Mouse (Mus musculus): Measurements from ENCODE around the gene Ipo7. TPM values are rescaled to one million over a fixed set of nuclear protein-coding genes. Genes with fewer than 3 reads are reported as not detected.
"Not testable (repeated sequence)": the region's sequence is repeated elsewhere in the genome, so short reads cannot be mapped to it uniquely, and the experiment has no call there.

The Ipo7 gene
- polyA plus RNA-seq, 1 experiment: 54.3 TPM

DNA sequence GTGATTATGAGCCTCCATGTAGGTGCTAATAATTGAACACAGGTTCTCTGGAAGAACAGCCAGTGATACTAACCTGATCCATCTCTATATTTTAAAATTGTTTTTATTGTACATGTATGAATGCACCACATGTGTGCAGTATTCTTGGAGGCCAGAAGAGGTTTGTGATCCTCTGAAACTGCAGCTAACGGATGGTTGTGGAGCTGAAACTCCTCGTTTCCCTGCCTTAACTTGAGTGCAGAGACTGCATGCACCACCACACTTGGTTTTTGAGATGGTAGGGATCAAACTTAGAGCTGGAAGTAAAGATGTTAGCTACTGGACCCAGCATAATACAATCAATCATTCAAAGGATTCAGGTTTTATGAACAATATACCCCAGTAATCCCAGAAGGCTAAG, 8.5 kb downstream of the Ipo7 start:
- no peak for DNase-seq (ENCODE audit: low read depth)
- TF ChIP-seq CTCF (IDR thresholded peaks at IDR 0.05; ENCODE audit: borderline replicate concordance, extremely low read depth, insufficient read depth, insufficient read length): no peak
- TF ChIP-seq POLR2A (IDR thresholded peaks at IDR 0.05; ENCODE audit: borderline replicate concordance, extremely low read depth, insufficient read depth, insufficient read length, poor library complexity, severe bottlenecking): no peak

DNA sequence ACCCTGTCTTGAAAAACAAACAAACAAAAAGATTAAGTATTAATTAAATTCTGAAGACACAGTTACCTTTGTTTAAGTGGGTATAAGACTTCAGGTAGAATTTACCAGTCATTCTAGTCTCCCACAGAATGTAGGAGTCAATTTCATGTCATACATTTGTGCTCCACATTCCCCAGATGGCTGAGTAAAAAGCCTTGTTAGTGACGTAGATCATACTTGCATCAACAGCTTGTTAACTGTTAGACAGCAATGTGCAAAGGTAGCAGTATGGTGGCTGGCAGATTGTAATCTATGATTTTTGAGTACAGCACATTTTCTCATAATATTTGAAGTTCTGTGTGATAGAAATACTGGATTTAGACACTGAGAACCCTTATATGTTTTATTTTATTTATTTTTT, 10.8 kb downstream of the Ipo7 start:
- TF ChIP-seq POLR2A (IDR thresholded peaks at IDR 0.05; ENCODE audit: borderline replicate concordance, extremely low read depth, insufficient read depth, insufficient read length, poor library complexity, severe bottlenecking) (no peak), CTCF (IDR thresholded peaks at IDR 0.05; ENCODE audit: borderline replicate concordance, extremely low read depth, insufficient read depth, insufficient read length) (no peak)
- DNase-seq (ENCODE audit: low read depth): peak; percentile 50

DNA sequence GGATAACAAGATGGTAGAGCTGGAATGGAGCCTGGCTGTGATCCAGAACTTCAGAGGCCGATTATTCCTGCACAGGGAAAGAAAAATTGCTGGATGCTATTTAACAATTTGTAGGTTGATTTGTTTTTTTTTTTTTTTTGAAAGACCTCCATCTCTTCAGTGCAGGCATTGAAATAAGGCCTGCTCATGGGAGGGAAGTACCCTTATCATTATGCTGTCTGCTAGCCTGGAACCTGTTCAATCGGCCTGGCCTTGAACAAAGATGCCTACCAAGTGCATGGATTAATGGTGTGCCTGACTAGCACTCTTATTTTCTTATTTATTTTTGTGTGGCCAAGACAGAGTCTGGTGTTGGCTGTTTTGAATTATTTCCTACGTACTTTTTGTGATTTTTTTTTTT, 12.3 kb downstream of the Ipo7 start:
- TF ChIP-seq CTCF (IDR thresholded peaks at IDR 0.05; ENCODE audit: borderline replicate concordance, extremely low read depth, insufficient read depth, insufficient read length): no peak
- no peak for TF ChIP-seq POLR2A (IDR thresholded peaks at IDR 0.05; ENCODE audit: borderline replicate concordance, extremely low read depth, insufficient read depth, insufficient read length, poor library complexity, severe bottlenecking)
- peak; percentile 3 for DNase-seq (ENCODE audit: low read depth)

DNA sequence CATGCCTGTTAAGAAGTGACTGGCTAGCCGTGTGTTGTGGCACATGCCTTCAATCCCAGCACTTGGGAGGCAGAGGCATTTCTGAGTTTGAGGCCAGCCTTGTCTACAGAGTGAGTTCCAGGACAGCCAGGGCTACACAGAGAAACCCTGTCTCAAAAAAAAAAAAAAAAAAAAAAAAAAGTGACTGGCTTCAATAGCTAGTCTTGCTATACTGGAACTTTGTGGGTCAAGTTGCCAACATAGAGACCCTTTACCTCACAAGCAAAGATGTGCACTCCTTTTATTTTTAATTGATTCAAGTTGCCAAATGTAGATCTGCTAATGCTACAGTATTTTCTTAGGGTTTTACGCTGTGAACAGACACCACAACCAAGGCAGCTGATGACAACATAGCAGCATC, 39.6 kb downstream of the Ipo7 start:
- DNase-seq (ENCODE audit: low read depth): not testable (repeated sequence)

DNA sequence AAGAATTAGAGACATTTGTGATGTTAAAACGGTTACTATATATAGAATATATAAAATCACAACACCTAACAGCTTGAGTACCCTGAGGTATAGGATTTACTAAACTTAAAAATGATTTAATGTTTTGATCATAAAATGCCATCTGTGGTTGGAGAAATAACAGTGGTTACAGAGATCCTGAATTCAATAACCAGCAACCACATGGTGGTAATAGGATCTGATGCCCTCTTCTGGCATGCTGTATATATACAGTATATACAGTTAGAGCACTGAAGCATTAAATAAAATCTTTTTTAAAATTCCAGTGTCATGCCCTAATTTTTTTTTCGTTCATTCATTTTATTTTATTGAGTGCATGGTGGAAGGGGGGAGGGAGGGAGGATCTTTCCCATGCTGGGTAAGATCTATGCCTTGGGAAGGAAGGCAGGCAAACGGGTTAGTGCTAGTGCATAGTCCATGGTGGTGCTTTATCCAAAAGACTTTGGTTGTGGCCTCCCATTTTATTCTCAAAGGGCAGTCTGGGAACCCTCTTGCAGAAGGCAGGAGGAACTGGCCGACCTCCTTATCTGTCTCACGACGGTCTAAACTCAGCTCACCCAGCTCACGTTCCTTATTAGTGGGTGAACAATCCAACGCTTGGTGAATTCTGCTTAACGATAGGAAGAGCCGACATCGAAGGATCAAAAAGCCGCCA, 41.2 kb downstream of the Ipo7 start:
- DNase-seq (ENCODE audit: low read depth): peak; percentile 60
- TF ChIP-seq POLR2A (IDR thresholded peaks at IDR 0.05; ENCODE audit: borderline replicate concordance, extremely low read depth, insufficient read depth, insufficient read length, poor library complexity, severe bottlenecking) (no peak), CTCF (IDR thresholded peaks at IDR 0.05; ENCODE audit: borderline replicate concordance, extremely low read depth, insufficient read depth, insufficient read length) (no peak)

DNA sequence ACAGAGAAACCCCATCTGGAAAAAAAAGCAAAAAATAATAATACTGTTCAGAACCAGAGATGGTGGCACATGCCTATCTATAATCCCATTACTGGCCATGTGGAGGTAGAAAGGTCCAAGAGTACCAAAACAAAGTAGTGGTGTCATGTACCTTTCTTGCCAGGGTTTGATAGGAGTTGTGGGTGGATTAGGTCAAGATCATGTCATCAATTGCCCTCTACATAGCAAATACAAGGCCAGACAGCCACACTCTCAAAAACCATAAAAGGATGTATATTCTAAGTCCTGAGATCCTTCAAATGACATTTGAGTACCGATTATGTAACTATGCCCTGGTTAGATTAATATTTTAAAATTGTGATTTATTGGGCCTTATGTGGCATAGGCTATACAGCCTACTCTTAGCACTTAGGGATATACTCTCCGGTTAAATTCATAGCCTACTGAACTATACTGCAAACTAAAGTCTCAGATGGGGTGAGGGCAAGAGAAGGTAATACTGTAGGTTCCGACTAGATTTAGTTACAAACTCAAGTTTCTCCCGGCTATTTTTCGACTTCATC, 42.1 kb downstream of the Ipo7 start:
- DNase-seq (ENCODE audit: low read depth): no peak
- no peak for TF ChIP-seq CTCF (IDR thresholded peaks at IDR 0.05; ENCODE audit: borderline replicate concordance, extremely low read depth, insufficient read depth, insufficient read length)
- no peak for TF ChIP-seq POLR2A (IDR thresholded peaks at IDR 0.05; ENCODE audit: borderline replicate concordance, extremely low read depth, insufficient read depth, insufficient read length, poor library complexity, severe bottlenecking)

DNA sequence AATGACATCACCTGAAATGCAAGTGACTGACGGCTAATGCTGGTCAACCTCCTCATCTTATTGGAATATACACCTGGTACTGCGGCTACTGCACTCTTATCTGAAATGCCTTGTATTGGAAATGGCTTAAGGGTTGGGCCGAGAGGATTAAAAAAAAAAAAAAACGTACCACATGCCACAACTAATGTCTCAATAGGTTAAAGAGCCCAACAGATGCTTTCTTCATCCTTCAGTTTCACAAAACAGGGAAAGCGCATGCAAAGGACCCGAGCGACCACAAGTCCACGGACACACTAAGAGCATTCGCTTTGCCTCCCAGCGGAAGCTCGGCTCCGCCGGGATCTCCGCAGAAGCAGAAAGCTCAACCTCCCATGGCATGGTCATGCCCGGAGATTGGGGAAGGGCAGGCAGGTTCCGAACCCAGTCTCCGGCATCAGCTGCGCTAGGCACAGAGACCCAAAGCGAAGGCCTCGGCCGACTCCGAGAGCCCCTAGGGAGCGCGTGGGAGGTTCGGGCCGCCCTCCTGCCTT, 42.7 kb downstream of the Ipo7 start:
- DNase-seq (ENCODE audit: low read depth): no peak
- TF ChIP-seq POLR2A (IDR thresholded peaks at IDR 0.05; ENCODE audit: borderline replicate concordance, extremely low read depth, insufficient read depth, insufficient read length, poor library complexity, severe bottlenecking): no peak
- no peak for TF ChIP-seq CTCF (IDR thresholded peaks at IDR 0.05; ENCODE audit: borderline replicate concordance, extremely low read depth, insufficient read depth, insufficient read length)

DNA sequence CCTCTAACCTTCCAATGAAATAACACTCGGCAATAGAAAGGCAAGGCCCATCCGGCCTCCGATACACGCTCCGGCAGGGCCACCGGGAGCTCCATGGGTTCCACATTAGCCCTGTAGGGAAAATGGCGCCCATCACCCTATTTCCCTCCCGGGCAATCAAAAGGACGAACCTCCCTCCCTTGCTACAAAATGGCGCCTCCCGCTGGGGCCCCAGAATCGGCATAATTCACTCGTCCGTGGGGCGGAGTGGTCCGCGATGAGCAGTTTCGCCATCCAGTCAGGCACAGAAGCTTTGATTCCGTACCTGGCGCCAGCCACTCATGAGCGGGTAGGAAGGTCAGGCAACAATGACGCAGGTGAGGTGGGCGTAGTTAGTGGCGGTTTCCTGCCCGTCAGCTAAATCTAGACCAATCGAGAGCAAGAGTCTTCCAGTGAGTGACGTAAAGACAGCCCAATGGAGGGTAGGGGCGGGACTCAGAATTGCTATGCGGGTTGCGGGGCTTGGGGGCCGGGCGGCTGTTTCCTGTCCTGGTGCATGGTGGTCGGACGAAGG, 43.2 kb downstream of the Ipo7 start, which contains the start of gene Zfp143:
Gene Zfp143, plus strand, starts transcription at position 19 of the 553 bp plus-strand sequence.
- DNase-seq (ENCODE audit: low read depth): peak; percentile 100
- TF ChIP-seq POLR2A (IDR thresholded peaks at IDR 0.05; ENCODE audit: borderline replicate concordance, extremely low read depth, insufficient read depth, insufficient read length, poor library complexity, severe bottlenecking) (peak; percentile 68; the same call in 1 of the 2 replicates), CTCF (IDR thresholded peaks at IDR 0.05; ENCODE audit: borderline replicate concordance, extremely low read depth, insufficient read depth, insufficient read length) (no peak)

DNA sequence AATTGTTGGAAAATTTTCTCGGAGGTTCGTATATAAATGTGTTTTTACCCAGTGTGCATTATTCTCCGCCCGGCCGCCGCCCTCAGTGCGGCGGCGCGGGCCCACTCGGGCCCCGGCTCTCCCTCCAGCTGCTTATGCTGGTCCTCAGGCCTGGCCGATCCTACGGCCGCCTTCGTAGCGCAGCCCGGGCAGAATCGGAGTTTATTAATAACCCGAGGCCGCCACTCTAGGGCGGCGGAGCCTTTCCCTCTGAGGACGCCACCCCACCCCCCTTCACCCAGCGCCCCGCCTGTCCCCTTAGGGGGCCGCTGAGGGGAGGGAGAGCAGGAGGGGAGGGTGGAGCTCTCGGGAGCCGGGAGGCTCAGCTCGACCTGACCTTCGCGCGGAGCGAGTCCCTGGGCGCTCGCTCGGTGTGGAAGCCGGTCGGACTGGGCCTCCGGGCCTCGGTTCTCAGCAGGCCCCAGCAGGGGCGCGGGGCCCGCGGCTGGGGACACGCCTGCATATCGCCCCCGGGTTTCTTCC, 43.7 kb downstream of the Ipo7 start:
- no peak for TF ChIP-seq CTCF (IDR thresholded peaks at IDR 0.05; ENCODE audit: borderline replicate concordance, extremely low read depth, insufficient read depth, insufficient read length)
- peak; percentile 96 for TF ChIP-seq POLR2A (IDR thresholded peaks at IDR 0.05; ENCODE audit: borderline replicate concordance, extremely low read depth, insufficient read depth, insufficient read length, poor library complexity, severe bottlenecking)
- DNase-seq (ENCODE audit: low read depth): peak; percentile 94

DNA sequence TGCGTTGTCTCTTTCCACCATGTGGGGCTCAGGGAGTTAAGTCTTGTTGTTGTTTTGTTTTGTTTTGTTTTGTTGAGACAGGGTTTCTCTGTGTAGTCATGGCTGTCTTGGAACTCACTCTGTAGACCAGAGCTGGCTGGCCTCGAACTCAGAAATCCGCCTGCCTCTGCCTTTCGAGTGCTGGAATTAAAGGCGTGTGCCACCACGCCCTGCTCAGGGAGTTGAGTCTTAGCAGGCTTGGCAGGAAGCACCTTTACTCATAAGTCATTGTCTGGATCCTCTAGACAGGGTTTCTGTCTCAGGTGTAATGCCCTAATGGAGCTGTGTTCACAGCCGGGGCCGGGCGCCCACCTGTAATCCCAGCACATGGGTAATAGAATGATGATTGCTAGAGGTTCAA, 45.7 kb downstream of the Ipo7 start:
- no peak for DNase-seq (ENCODE audit: low read depth)
- TF ChIP-seq CTCF (IDR thresholded peaks at IDR 0.05; ENCODE audit: borderline replicate concordance, extremely low read depth, insufficient read depth, insufficient read length) (no peak), POLR2A (IDR thresholded peaks at IDR 0.05; ENCODE audit: borderline replicate concordance, extremely low read depth, insufficient read depth, insufficient read length, poor library complexity, severe bottlenecking) (no peak)

DNA sequence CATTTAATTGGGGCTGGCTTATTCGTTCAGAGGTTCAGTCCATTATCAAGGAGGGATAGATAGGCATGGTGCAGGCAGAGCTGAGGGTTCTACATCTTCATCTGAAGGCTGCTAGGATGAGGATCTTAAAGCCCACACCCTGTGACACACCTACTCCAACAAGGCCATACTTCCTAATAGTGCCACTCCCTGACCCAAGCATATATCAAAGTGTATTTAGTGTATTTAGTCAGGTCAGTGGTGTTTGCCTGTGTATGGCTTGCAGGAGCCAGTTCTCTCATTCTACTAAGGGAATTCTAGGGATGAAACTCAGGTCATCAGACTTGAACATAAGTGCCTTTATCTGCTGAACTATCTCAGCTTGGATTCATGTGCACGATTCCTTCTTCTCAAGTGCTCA, 51.0 kb downstream of the Ipo7 start:
- DNase-seq (ENCODE audit: low read depth): no peak
- TF ChIP-seq CTCF (IDR thresholded peaks at IDR 0.05; ENCODE audit: borderline replicate concordance, extremely low read depth, insufficient read depth, insufficient read length): no peak
- TF ChIP-seq POLR2A (IDR thresholded peaks at IDR 0.05; ENCODE audit: borderline replicate concordance, extremely low read depth, insufficient read depth, insufficient read length, poor library complexity, severe bottlenecking): no peak
